Mouse (Mus musculus) liver, postnatal 0 days (tissue): ENCODE data around the gene Zfp568.

ENCODE experiments used
- CTCF ChIP-seq: sonication (generic); IDR thresholded peaks from 2 replicates; pipeline ENCODE4 v1.5.1; 2016; ENCODE audit warnings: antibody characterized with exemption, low read depth
- EP300 ChIP-seq: IDR thresholded peaks from 2 replicates; pipeline ENCODE4 v1.6.1; 2016; ENCODE audit warnings: antibody characterized with exemption, low read depth, mild to moderate bottlenecking

- TF ChIP-seq CTCF (no peak), EP300 (no peak)
These were observed 43.6 kb downstream of the Zfp568 start for GRCm38 (mm10) chr7:30027331-30027730.
